Mouse (Mus musculus): Measurements from ENCODE around the gene Gpr39.

The Gpr39 gene

DNA sequence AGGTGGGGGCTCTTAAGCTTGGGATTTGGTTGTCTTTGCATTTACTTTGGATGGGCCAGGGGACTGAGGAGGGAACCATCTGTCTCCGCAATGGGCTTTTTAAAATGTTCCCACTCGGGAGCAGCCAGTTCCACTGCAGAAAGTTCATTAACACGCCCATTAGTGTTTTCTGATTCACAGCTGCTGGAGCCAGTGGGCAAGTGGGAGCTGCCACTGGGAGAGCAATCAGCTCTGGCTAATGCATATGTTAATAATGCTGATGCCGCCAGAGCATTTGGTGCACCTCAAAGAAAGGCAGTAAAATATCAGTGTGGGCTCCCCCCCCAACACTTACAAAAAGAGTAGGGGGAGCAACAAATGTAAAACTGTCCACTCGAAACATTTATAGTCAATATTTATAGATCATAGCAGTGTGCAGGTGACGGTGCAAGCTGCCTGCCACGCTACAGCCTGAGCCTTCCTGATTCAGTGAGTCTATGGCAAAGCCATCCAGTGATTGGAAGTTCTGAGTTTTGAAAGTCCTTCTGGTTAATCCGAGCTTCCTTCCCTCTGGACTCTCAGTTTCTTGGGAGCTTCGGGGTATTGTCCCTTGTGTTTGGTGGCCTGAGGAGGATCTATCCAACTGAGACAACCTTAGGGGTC is 136.5 kb downstream of the Gpr39 start:
- no peak for DNase-seq

GRCm38 (mm10) chr1:125821101-125821500 is 144.3 kb downstream of the Gpr39 start:
- DNase-seq: no peak

DNA sequence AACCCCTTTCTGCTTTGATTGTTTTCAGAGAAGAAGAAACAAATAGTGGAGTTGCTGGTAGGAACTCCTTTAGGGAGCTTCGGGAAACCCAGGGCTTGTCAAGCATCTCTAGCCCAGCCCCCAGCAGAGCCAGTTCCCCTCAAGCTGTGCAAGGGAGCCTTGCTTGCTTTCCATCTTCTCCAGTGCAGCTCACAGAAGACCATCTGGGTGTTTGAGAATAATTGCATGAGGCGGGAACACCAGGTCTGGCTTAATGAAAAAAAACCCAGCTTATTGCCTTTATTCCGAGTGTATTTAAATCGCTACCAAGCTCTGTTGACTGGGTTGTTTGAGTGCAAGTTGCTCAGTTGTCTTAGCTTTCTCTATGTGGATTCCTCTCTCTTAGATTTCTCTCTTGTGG is 146.8 kb downstream of the Gpr39 start:
- no peak for DNase-seq

DNA sequence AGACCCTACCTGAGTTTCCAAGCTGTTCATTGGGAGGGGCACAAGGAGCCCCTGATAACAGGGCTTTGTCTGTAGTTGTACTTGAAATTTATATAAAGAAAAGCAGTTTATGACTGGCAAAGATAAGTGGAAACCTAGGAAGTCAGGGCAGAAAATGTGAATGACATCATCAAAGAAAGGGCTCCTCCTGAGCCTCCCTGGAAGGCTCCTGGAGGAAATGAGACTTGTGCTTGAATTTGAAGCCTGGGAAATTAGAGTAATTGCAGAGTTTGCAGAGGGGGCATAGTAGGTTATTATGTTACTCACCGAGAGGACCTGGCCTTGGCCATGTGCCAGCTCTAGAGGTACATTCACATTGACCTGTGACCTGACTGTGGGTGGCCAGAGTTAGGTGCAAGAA is 160.7 kb downstream of the Gpr39 start:
- DNase-seq: peak in 1 of 2 experiments; percentile 17

GRCm38 (mm10) chr1:125839746-125840392 is 163.1 kb downstream of the Gpr39 start:
- DNase-seq: peak; percentile 87 to 92

GRCm38 (mm10) chr1:125854646-125855045 is 177.9 kb downstream of the Gpr39 start:
- DNase-seq: no peak

DNA sequence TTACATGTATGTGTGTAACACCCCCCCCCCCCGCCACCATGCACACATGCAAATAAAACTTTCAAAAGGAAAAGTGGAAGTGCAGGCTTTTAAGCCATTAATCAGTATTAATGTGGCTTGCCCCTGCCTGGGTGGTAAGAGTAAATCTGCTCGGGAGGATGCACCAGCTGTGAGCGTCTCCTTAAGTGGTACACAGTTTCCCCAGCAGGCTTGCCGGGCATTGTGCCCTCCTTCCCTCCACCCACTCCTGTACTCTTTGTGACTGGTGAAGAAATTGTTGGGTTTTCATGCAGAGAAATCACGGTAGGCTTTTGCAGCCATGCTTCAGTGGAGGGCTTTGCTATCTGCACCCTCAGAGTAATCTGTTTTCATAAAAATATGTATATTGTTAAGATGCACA is 181.8 kb downstream of the Gpr39 start:
- no peak for DNase-seq

GRCm38 (mm10) chr1:125870056-125870455 is 193.3 kb downstream of the Gpr39 start:
- DNase-seq: no peak

DNA sequence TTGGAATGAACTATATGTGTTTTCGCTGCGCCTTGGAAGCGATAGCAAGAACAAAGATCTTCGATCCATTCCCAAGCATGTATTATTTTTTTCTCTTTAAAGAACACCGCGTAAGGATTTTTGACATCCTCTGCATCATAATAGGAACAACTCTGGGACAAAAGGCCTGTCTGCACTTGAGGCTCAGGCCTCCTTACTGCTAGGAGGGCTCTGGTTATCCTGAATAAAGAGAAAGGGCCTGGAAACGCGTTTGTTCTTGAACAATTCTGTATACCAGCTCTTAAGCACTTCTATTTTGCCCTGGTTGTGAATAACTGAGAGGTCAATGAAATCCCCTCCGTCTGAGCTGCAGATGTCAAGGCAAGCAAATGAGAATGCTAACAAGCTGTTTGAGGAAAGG is 216.4 kb downstream of the Gpr39 start:
- DNase-seq: no peak

GRCm38 (mm10) chr1:125910211-125910870 is 233.5 kb downstream of the Gpr39 start:
- DNase-seq: peak; percentile 27 to 49

- DNase-seq: peak; percentile 2 to 10
Observed at GRCm38 (mm10) chr1:125910871-125911265, 234.1 kb downstream of the Gpr39 start.

DNA sequence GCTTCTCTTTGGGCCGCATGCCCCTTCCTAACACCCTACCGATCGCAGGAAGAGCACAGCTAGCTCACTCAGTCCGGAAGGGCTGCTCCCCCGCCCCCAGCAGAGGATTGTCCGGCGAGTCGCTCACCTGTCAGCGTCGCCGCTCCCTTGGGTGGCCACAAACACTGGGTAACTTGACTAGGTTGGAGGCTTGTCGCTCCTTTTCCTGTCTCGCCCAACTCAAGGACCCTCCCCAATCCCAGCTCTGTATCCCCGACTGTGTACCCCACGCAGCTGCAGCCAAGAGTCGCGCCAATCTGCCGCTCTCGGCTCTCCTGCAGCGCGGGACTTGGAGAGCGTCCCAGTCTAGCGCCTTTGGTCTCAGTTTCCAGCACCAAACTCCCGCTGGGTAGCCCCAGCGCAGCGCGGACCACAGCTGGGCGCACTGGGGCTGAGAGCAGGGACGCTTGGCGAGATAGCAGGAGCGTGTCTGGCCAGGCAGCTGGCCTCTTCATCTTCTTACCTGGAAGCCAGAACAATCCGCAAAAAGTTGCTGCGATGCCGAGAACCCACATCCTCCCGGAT is 234.6 kb downstream of the Gpr39 start:
- DNase-seq: peak; percentile 51 to 75

DNA sequence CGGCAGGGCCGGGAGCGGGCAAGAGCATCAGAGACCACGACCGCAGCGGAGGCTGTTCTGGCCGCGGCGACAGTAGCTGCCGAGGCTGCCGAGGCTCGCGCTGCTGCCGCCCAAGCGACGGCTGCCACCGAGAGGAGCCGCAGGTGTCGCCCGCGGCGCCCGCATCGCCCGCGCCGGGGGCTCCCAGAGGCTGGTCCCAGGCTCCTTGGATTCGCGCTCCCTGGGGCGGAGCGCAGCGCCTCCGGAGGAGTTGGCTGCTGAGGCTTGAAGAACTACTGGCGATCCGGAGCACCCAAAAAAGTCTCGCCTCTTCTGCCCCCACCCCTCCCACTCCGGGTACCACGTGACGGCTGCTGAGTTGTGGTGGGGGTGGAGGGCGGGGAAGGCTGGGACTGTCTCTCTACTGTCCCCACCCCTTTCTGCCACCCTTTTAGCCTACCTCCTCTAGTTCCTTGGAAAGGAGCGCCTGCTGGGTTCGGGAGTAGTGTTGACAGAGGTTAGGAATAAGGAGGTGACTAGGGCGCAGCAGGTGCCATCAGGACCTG is 235.2 kb downstream of the Gpr39 start:
- peak; percentile 41 to 51 for DNase-seq

GRCm38 (mm10) chr1:125912601-125913600 is 236.1 kb downstream of the Gpr39 start, which contains the start of gene Lypd1:
Gene Lypd1, minus strand, starts transcription at chr1:125913101.
- DNase-seq: peak; percentile 8 to 14

- DNase-seq: no peak
Observed at GRCm38 (mm10) chr1:125920696-125921095, 243.9 kb downstream of the Gpr39 start.

GRCm38 (mm10) chr1:125923062-125923461 is 246.3 kb downstream of the Gpr39 start:
- DNase-seq: no peak

All from cerebellum, postnatal 10 days (tissue).